In the genomic region with DNA sequence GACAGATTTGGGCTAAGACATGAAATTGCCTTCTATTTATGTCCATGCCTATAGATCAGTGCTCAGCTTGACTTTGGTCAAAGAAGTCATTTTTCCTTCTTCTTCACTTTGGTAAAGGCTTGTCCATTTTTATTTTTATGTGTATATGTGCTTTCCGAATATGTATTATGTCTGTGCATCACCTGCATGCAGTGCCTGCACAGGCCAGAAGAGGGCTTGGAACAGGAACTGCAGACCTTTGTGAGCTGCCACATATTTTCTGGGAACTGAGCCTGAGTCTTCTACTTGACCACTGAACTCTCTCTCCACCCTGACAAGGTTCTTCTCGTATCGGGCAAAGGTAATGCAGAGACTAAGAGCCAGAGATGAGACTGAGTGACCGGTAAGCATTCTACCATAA, we compare ENCODE assay signal across 10 mouse cellular contexts.
A peak's percentile ranks its signal among the peaks of the same experiment; 100 is the strongest.
DNase-seq lines count a peak whose midpoint lies in the region; ATAC-seq and TF ChIP-seq lines count a peak whose summit lies in the region.
"Had no signal": no experiment of that assay in that cellular context is flagged by ENCODE, and none has a peak within 500 bp of the region (broad histone marks: within the 10 kb centered on the region; RNA-seq: fewer than 3 reads in every experiment).

No protein-coding gene starts in this region.

- H3K9ac ChIP-seq in kidney, embryonic 14.5 days (ENCODE audit: low read depth, low read length) = no peak overlapping the region
- H3K9ac ChIP-seq: lung, embryonic 15.5 days; midbrain, embryonic 15.5 days had no signal

- H3K4me2 ChIP-seq in kidney, embryonic 14.5 days (replicated peaks; ENCODE audit: low read depth, low read length) = no peak overlapping the region
- H3K4me2 ChIP-seq: lung, embryonic 15.5 days; midbrain, embryonic 15.5 days had no signal

- H3K9me3 ChIP-seq in kidney, embryonic 14.5 days (ENCODE audit: control insufficient read depth, low read length) = no peaks in the 10 kb centered on the region
- no peaks in the 10 kb centered on the region for H3K9me3 ChIP-seq in limb, embryonic 10.5 days (replicated peaks)
- H3K9me3 ChIP-seq: lung, embryonic 15.5 days; midbrain, embryonic 15.5 days had no signal

- no peaks in the 10 kb centered on the region for H3K4me1 ChIP-seq in kidney, adult 2 months (ENCODE audit: control insufficient read depth, insufficient read depth, low read length)
- H3K4me1 ChIP-seq in kidney, embryonic 14.5 days (ENCODE audit: control insufficient read depth, insufficient read depth, low read length) = no peaks in the 10 kb centered on the region
- no peaks in the 10 kb centered on the region; the same call in 1 of the 2 replicates for H3K4me1 ChIP-seq in spleen, adult 2 months (ENCODE audit: control insufficient read depth, insufficient read depth, insufficient read length)
- H3K4me1 ChIP-seq in bone marrow, adult 2 months (ENCODE audit: control insufficient read depth, insufficient read depth, low read length) = no peaks in the 10 kb centered on the region; the same call in 1 of the 2 replicates
- H3K4me1 ChIP-seq in limb, embryonic 10.5 days = no peaks in the 10 kb centered on the region
- H3K4me1 ChIP-seq: lung, embryonic 15.5 days; midbrain, embryonic 15.5 days had no signal

- TF ChIP-seq POLR2A in kidney, adult 2 months (IDR thresholded peaks at IDR 0.05; ENCODE audit: low read depth, low read length) = no peak
- TF ChIP-seq POLR2A in spleen, adult 2 months (IDR thresholded peaks at IDR 0.05; ENCODE audit: low read depth, low read length) = no peak
- no peak for TF ChIP-seq POLR2A in bone marrow, adult 2 months (IDR thresholded peaks at IDR 0.05; ENCODE audit: borderline replicate concordance, control insufficient read depth, low read depth, low read length)

- H3K36me3 ChIP-seq in kidney, adult 2 months (ENCODE audit: control insufficient read depth, insufficient read depth, low read length) = no peaks in the 10 kb centered on the region
- no peaks in the 10 kb centered on the region for H3K36me3 ChIP-seq in kidney, embryonic 14.5 days (ENCODE audit: control insufficient read depth, insufficient read depth, low read length)
- no peaks in the 10 kb centered on the region for H3K36me3 ChIP-seq in spleen, adult 2 months (ENCODE audit: control insufficient read depth, insufficient read depth, low read length)
- no peaks in the 10 kb centered on the region for H3K36me3 ChIP-seq in limb, embryonic 10.5 days
- H3K36me3 ChIP-seq: lung, embryonic 15.5 days; midbrain, embryonic 15.5 days had no signal

- DNase-seq in kidney, adult 2 months = no peak
- no peak for DNase-seq in spleen, adult 2 months (ENCODE audit: low read depth in 1 of 2, low spot score in 2 of 2)
- no peak for DNase-seq in spleen, postnatal 36 days (ENCODE audit: low spot score in 2 of 2)
- DNase-seq in limb, embryonic 10.5 days (ENCODE audit: low spot score) = no peak
- no peak for DNase-seq in frontal cortex, postnatal 10 days (ENCODE audit: low spot score in 2 of 2)
- DNase-seq: kidney, adult 11 months had no signal

- no peak overlapping the region for H3K4me3 ChIP-seq in kidney, adult 2 months (ENCODE audit: insufficient read depth, low read depth, low read length)
- H3K4me3 ChIP-seq in kidney, embryonic 14.5 days (ENCODE audit: low read length) = no peak overlapping the region
- H3K4me3 ChIP-seq in spleen, adult 2 months (ENCODE audit: extremely low read depth, insufficient read depth, insufficient read length) = no peak overlapping the region
- no peak overlapping the region for H3K4me3 ChIP-seq in bone marrow, adult 2 months (replicated peaks; ENCODE audit: control insufficient read depth, low read depth, low read length)
- H3K4me3 ChIP-seq in limb, embryonic 10.5 days = no peak overlapping the region
- H3K4me3 ChIP-seq: lung, embryonic 15.5 days; midbrain, embryonic 15.5 days had no signal

- no peak for ATAC-seq in kidney, embryonic 14.5 days (ENCODE audit: low FRiP score, low TSS enrichment)
- ATAC-seq: midbrain, embryonic 15.5 days had no signal

- H3K27ac ChIP-seq in kidney, adult 2 months (ENCODE audit: insufficient read depth, low read depth, low read length) = no peak overlapping the region
- no peak overlapping the region for H3K27ac ChIP-seq in kidney, embryonic 14.5 days (ENCODE audit: low read depth, low read length)
- H3K27ac ChIP-seq in spleen, adult 2 months (ENCODE audit: insufficient read depth, low read length) = no peak overlapping the region
- H3K27ac ChIP-seq in bone marrow, adult 2 months (ENCODE audit: control insufficient read depth, insufficient read depth, low read depth, low read length, poor library complexity) = no peak overlapping the region
- no peak overlapping the region for H3K27ac ChIP-seq in limb, embryonic 10.5 days
- H3K27ac ChIP-seq: lung, embryonic 15.5 days; midbrain, embryonic 15.5 days had no signal

- TF ChIP-seq CTCF in kidney, adult 2 months (conservative IDR thresholded peaks at IDR 0.05; ENCODE audit: insufficient read depth, insufficient read length, low read depth, low read length) = peak; percentile 35
- 0 out of 2 replicates have a peak, but pooled peaks have one; percentile 8 for TF ChIP-seq CTCF in spleen, adult 2 months (IDR thresholded peaks at IDR 0.05; ENCODE audit: extremely low read depth, insufficient read depth, insufficient read length, insufficient replicate concordance)
- peak; percentile 32; the same call in 1 of the 2 replicates for TF ChIP-seq CTCF in bone marrow, adult 2 months (IDR thresholded peaks at IDR 0.05; ENCODE audit: control insufficient read depth, insufficient read depth, low read length)

- no peaks in the 10 kb centered on the region for H3K27me3 ChIP-seq in kidney, adult 2 months (replicated peaks; ENCODE audit: control insufficient read depth, insufficient read depth, low read length)
- H3K27me3 ChIP-seq in kidney, embryonic 14.5 days (ENCODE audit: control insufficient read depth, insufficient read depth, low read length) = no peaks in the 10 kb centered on the region
- H3K27me3 ChIP-seq in spleen, adult 2 months (ENCODE audit: control insufficient read depth, insufficient read depth, low read length) = no peaks in the 10 kb centered on the region
- H3K27me3 ChIP-seq in limb, embryonic 10.5 days (ENCODE audit: low read depth, poor library complexity, severe bottlenecking) = no peaks in the 10 kb centered on the region
- H3K27me3 ChIP-seq: lung, embryonic 15.5 days; midbrain, embryonic 15.5 days had no signal

- 97% methylated on average over 4 of the region's 4 CpGs for WGBS in kidney, adult 2 months
- 96% methylated on average over 4 of the region's 4 CpGs for WGBS in kidney, embryonic 14.5 days
- WGBS in spleen, adult 2 months = 93% methylated on average over 4 of the region's 4 CpGs
- WGBS in bone marrow, adult 2 months = 93% methylated on average over 4 of the region's 4 CpGs
- 96% methylated on average over 4 of the region's 4 CpGs for WGBS in limb, embryonic 10.5 days
